Mouse (Mus musculus): ENCODE results near the gene Hist1h3a.

Hist1h3a gene

GRCm38 (mm10) chr13:23759251-23759771, 2.9 kb downstream of the Hist1h3a start:
- no peak for DNase-seq (ENCODE audit: low spot score in 2 of 2)

DNA sequence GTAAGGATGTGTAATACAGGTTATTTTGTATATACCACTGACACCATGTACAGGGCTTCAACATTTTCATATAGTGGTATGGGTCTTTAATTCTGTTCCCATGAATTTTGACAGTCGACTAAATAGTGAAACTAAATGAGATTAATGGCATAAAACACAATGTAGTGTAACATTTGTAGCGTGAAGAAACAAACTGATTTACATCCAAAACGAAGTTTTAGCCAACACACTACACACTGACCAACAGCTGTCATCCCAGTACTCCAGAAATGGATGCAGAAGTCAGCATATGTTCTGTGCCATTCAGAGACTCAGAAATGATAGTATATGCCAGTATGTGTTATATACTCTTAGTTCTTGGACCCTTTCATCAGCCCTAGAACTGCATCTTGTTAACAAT, 4.3 kb downstream of the Hist1h3a start:
- no peak for DNase-seq (ENCODE audit: low spot score in 2 of 2)

- no peak for DNase-seq (ENCODE audit: low spot score in 2 of 2)
Observed at GRCm38 (mm10) chr13:23757211-23757773, 4.9 kb downstream of the Hist1h3a start.

- peak; percentile 89 to 90 for DNase-seq (ENCODE audit: low spot score in 2 of 2)
Observed at GRCm38 (mm10) chr13:23756790-23757189, 5.4 kb downstream of the Hist1h3a start, which contains the start of gene Hist1h4b. Hist1h4b (plus strand) TSS chr13:23757013.

GRCm38 (mm10) chr13:23755000-23755399, 7.2 kb downstream of the Hist1h3a start:
- DNase-seq (ENCODE audit: low spot score in 2 of 2) = no peak

GRCm38 (mm10) chr13:23753314-23754078, 8.7 kb downstream of the Hist1h3a start:
- DNase-seq (ENCODE audit: low spot score in 2 of 2) = no peak

DNA sequence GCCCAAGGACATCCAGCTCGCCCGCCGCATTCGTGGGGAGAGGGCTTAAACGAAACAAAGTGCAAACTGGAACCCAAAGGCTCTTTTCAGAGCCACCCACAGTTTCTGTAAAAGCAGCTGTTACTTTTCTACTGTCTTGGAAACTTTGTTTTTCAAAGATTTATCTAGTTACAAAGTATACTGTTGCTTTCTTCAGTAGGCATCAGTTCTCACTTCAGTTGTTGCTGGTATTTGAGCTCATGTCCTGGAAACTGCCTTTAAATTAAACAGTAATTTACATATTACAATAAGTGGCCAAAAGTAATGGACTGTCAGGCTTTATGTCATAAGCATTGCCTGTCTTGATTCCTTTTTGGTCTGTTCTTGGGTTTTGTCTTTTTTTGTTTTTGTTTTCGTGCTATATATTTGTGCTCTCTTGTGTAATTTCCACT, 9.4 kb downstream of the Hist1h3a start:
- DNase-seq (ENCODE audit: low spot score in 2 of 2) = no peak

DNA sequence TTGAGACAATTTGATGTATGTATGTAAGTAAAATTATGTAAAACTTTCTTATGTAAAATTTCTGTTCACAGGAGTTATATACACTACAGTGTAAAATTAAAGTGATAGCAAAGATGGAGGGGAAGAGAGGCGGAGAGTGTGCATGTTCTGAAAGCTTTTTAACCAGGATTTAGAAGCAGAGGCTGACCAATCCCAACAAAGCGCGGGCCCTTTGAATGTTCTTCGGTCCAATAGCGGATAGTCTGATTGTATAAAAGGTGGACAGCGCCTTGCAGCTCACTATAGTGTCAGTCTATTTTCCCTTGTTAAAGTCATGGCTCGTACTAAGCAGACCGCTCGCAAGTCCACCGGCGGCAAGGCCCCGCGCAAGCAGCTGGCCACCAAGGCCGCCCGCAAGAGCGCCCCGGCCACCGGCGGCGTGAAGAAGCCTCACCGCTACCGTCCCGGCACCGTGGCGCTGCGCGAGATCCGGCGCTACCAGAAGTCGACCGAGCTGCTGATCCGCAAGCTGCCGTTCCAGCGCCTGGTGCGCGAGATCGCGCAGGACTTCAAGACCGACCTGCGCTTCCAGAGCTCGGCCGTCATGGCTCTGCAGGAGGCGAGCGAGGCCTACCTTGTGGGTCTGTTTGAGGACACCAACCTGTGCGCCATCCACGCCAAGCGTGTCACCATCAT, 10.0 kb downstream of the Hist1h3a start, which contains the start of gene Hist1h3b:
TSS of gene Hist1h3b (plus strand) at position 201 of the 675 bp plus-strand sequence.
- DNase-seq (ENCODE audit: low spot score in 2 of 2) = peak; percentile 86 to 91

DNA sequence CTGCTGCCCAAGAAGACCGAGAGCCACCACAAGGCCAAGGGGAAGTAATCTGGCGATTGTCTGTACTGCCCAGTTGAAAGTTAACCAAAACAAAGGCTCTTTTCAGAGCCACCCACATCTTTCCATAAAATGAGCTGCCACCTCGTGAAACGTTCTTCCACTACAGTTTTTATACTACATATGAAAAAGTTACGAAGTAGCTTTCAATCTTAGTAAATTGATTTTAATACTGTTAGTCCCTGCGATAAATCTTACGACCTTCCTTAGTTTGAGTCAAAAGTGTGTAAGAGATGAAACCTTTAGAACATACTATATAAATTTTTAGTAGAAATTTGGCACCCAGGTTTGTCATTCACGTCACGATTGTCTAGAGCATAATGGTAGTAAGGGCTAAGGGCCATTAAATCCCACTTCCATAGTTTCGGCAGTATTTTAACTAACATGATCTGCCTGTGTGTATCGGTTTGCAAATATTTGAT, 10.7 kb downstream of the Hist1h3a start:
- no peak for DNase-seq (ENCODE audit: low spot score in 2 of 2)

DNA sequence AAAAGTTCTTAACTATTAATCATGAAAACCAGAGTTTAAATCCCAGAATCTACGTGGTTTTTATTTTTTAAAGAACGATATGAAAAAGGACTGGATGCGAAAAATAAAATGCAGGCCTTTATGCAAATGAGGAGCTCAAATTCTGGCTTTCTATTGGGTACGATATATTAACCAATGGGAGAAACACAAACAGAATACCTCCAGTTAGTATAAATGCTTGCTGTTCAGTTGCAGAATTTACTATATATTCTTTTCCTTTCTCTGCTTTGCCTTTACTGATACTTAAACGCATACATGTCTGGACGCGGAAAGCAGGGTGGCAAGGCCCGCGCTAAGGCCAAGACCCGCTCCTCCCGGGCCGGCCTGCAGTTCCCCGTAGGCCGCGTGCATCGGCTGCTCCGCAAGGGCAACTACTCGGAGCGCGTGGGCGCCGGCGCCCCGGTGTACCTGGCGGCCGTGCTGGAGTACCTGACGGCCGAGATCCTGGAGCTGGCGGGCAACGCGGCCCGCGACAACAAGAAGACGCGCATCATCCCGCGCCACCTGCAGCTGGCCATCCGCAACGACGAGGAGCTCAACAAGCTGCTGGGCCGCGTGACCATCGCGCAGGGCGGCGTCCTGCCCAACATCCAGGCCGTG, 11.2 kb downstream of the Hist1h3a start, which contains the start of gene Hist1h2ab:
TSS of gene Hist1h2ab (plus strand) at position 288 of the 639 bp plus-strand sequence.
- peak; percentile 64 to 68 for DNase-seq (ENCODE audit: low spot score in 2 of 2)

GRCm38 (mm10) chr13:23749563-23750121, 12.5 kb downstream of the Hist1h3a start:
- no peak for DNase-seq (ENCODE audit: low spot score in 2 of 2)

- no peak for DNase-seq (ENCODE audit: low spot score in 2 of 2)
Observed at GRCm38 (mm10) chr13:23747892-23748288, 14.3 kb downstream of the Hist1h3a start.

GRCm38 (mm10) chr13:23747081-23747891, 14.9 kb downstream of the Hist1h3a start:
- DNase-seq (ENCODE audit: low spot score in 2 of 2) = no peak

DNA sequence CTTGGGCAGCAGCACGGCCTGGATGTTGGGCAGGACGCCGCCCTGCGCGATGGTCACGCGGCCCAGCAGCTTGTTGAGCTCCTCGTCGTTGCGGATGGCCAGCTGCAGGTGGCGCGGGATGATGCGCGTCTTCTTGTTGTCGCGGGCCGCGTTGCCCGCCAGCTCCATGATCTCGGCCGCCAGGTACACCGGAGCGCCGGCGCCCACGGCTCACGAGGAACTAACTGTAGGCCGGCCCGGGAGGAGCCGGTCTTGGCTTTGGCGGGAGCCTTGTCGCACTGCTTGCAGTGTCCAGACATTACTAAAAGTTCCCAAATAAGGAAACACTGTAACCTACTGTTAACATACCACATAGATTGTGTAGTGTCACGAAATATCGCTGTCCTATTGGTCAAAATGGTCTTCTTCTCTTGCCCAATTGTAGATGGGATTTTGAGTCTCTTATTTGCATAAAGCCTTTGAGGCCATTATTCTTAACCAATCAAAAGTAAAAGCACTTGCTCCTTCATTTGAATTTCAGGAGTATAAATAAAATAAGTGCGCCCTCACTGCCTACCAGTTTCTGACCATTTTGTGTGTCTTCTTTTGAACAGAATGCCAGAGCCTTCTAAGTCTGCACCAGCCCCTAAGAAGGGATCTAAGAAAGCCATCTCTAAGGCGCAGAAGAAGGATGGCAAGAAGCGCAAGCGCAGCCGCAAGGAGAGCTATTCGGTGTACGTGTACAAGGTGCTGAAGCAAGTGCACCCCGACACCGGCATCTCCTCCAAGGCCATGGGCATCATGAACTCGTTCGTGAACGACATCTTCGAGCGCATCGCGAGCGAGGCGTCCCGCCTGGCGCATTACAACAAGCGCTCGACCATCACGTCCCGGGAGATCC, 15.7 kb downstream of the Hist1h3a start, which contains the start of gene Hist1h2bb:
TSS of gene Hist1h2bb (plus strand) at position 534 of the 880 bp plus-strand sequence.
- DNase-seq (ENCODE audit: low spot score in 2 of 2) = peak; percentile 71 to 73

GRCm38 (mm10) chr13:23745381-23746161, 16.6 kb downstream of the Hist1h3a start, which contains the start of gene Hist1h3c:
Hist1h3c (minus strand) TSS chr13:23745602.
- peak; percentile 81 to 90 for DNase-seq (ENCODE audit: low spot score in 2 of 2)

- no peak for DNase-seq (ENCODE audit: low spot score in 2 of 2)
Observed at GRCm38 (mm10) chr13:23744421-23745380, 17.5 kb downstream of the Hist1h3a start.

- DNase-seq (ENCODE audit: low spot score in 2 of 2) = no peak
Observed at GRCm38 (mm10) chr13:23743963-23744362, 18.2 kb downstream of the Hist1h3a start.
